In the genomic region with DNA sequence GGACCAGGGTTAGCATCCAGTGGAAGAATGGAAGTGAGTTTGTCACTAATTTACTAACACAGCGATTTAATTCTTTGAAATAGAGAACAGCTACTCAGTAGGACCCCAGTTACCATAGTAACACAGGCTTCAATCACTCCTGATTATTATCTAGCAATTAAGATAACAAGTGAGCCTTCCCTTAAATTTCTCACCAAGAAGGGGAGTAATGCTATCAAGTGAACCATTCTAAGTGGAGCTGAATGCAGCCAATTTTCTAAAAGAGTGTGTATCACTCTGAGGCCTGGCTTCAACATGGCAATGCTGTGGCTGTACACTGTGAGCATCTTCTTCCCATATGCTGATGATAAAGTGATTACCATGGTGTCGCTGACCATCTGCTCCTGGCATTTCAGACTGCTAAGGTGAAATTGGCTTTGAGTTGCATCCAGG, we compare ENCODE assay signal across 16 mouse cellular contexts.
DNase-seq lines count a peak whose midpoint lies in the region; ATAC-seq and TF ChIP-seq lines count a peak whose summit lies in the region.
"Had no signal": no experiment of that assay in that cellular context is flagged by ENCODE, and none has a peak within 500 bp of the region (broad histone marks: within the 10 kb centered on the region; RNA-seq: fewer than 3 reads in every experiment).

No protein-coding gene starts in this region.

- 47% methylated on average over 2 of the region's 2 CpGs for WGBS in neural tube, embryonic 13.5 days
- WGBS in hindbrain, postnatal 0 days = 36% methylated on average over 2 of the region's 2 CpGs

- no peak overlapping the region for H3K9ac ChIP-seq in neural tube, embryonic 13.5 days
- H3K9ac ChIP-seq in hindbrain, postnatal 0 days (replicated peaks; ENCODE audit: low read length) = no peak overlapping the region
- H3K9ac ChIP-seq: lung, embryonic 14.5 days had no signal

- peak overlapping the region; percentile 42; the same call in 1 of the 2 replicates for H3K27ac ChIP-seq in neural tube, embryonic 13.5 days (replicated peaks)
- H3K27ac ChIP-seq in hindbrain, postnatal 0 days = no peak overlapping the region
- no peak overlapping the region for H3K27ac ChIP-seq in left cerebral cortex, adult 2 months

- no peaks in the 10 kb centered on the region for H3K27me3 ChIP-seq in neural tube, embryonic 13.5 days
- no peaks in the 10 kb centered on the region for H3K27me3 ChIP-seq in hindbrain, postnatal 0 days (ENCODE audit: insufficient read depth, low read length)

- no peaks in the 10 kb centered on the region for H3K36me3 ChIP-seq in neural tube, embryonic 13.5 days
- no peaks in the 10 kb centered on the region for H3K36me3 ChIP-seq in hindbrain, postnatal 0 days (ENCODE audit: insufficient read depth, low read length)

- intact Hi-C loops in left cerebral cortex, adult 2 months (cut with DNase I) = no loop called here

- ATAC-seq in neural tube, embryonic 13.5 days (ENCODE audit: low read depth) = peak; percentile 32; the same call in 1 of the 2 replicates
- ATAC-seq in hindbrain, postnatal 0 days = peak; percentile 78

- TF ChIP-seq CTCF in hindbrain, postnatal 0 days (IDR thresholded peaks at IDR 0.05; ENCODE audit: low read depth) = no peak
- TF ChIP-seq CTCF in left cerebral cortex, adult 2 months (IDR thresholded peaks at IDR 0.05) = no peak

- peaks cover 8% of the 10 kb centered on the region for H3K4me1 ChIP-seq in neural tube, embryonic 13.5 days (replicated peaks)
- no peaks in the 10 kb centered on the region for H3K4me1 ChIP-seq in hindbrain, postnatal 0 days (ENCODE audit: insufficient read depth, low read length)

- no peak overlapping the region for H3K4me3 ChIP-seq in neural tube, embryonic 13.5 days
- no peak overlapping the region for H3K4me3 ChIP-seq in hindbrain, postnatal 0 days (ENCODE audit: low read length)
- no peak overlapping the region for H3K4me3 ChIP-seq in left cerebral cortex, adult 2 months

- H3K4me2 ChIP-seq in neural tube, embryonic 13.5 days = no peak overlapping the region
- no peak overlapping the region for H3K4me2 ChIP-seq in hindbrain, postnatal 0 days (ENCODE audit: low read depth, low read length)
- H3K4me2 ChIP-seq: lung, embryonic 14.5 days had no signal

- DNase-seq in cerebellum, postnatal 14 days = peak; percentile 46 to 75
- no peak for DNase-seq in cerebellum, adult 8-10 months
- DNase-seq in neural tube, embryonic 10.5 days (ENCODE audit: extremely low spot score, low spot score) = no peak
- DNase-seq in hindbrain, postnatal 0 days (ENCODE audit: low spot score) = peak; percentile 71
- DNase-seq in left cerebral cortex, adult 2 months (ENCODE audit: extremely low spot score in 1 of 2, low spot score in 2 of 2) = no peak
- DNase-seq in gastrocnemius, adult 8-10 months (ENCODE audit: low spot score in 2 of 2) = no peak
- DNase-seq in frontal cortex, postnatal 14 days (ENCODE audit: low spot score in 2 of 2) = no peak
- DNase-seq: adrenal gland, adult 2 months; B cell, adult 2 months; gastrocnemius, postnatal 14 days; heart, postnatal 14 days; kidney, adult 11 months; kidney, postnatal 14 days; liver; lung, embryonic 14.5 days had no signal

- no peaks in the 10 kb centered on the region for H3K9me3 ChIP-seq in neural tube, embryonic 13.5 days
- no peaks in the 10 kb centered on the region for H3K9me3 ChIP-seq in hindbrain, postnatal 0 days (ENCODE audit: low read length)

Comparison
In these comparisons a context has a peak if more than half of its experiments do, and no peak if none do; other contexts are left out.
1. DNase-seq: peak in cerebellum, postnatal 14 days (2 of 2) and hindbrain, postnatal 0 days (single experiment); none in cerebellum, adult 8-10 months (single experiment), neural tube, embryonic 10.5 days (single experiment), left cerebral cortex, adult 2 months (0 of 2), gastrocnemius, adult 8-10 months (0 of 2) and frontal cortex, postnatal 14 days (0 of 2).